Mouse (Mus musculus) forelimb bud, embryonic 11.5 days (tissue): ENCODE results near the gene Ola1.

Source experiments
- DNase-seq: peaks from one replicate; pipeline ENCODE4 v3.0.0-alpha.2; 2012; ENCODE audit warnings: low read depth, low spot score

Gene Ola1

DNA sequence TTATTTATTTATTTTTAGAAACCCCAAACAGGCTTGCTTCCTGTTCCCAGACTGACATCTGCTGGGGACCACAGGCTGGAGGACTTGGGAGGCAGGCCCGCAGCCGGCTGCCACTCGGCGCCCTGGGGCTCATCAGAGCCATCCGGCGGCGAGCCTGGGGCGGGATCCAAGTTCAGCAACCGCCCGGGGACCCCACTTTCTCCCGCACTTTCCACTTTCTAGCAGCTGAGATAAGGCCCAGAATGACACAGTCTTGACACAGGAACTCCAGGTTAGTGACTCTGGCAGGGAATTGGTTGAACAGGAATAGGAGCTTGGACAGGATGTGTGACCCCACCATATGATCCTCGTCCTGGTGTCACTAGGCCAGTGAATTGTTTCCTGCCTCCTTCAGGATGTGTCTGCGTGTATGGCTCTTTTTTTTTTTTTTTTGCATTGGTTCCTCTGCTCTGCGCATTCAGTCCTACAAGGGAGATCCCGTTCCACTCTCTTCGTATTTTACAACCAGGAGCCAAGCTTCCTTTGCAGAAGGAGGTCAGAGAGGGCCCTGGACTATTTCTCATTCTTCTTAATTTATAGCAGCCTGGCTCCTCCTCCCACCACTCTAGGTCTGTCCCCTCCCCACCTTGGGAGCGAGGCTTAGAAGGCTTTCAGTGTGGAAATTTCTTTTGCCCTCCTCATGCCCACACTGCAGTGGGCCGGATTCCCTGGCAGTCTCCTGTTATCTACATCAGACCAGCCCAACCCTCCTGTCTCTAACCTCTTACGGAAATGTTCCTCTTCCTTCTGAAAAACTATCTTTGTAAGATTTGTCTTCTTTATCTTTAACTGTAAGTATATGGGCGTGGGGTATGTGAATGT lies 152.2 kb downstream of the Ola1 start:
- no peak for DNase-seq

GRCm38 (mm10) chr2:73063911-73064619 lies 154.7 kb downstream of the Ola1 start:
- no peak for DNase-seq

GRCm38 (mm10) chr2:73060259-73060585 lies 158.5 kb downstream of the Ola1 start:
- no peak for DNase-seq

GRCm38 (mm10) chr2:73059550-73060258 lies 159.0 kb downstream of the Ola1 start:
- DNase-seq = no peak

GRCm38 (mm10) chr2:73058344-73058743 lies 160.4 kb downstream of the Ola1 start:
- DNase-seq = no peak

- no peak for DNase-seq
Measured at GRCm38 (mm10) chr2:73057589-73057988, 161.1 kb downstream of the Ola1 start.

- no peak for DNase-seq
Measured at GRCm38 (mm10) chr2:73056090-73056956, 162.4 kb downstream of the Ola1 start.

DNA sequence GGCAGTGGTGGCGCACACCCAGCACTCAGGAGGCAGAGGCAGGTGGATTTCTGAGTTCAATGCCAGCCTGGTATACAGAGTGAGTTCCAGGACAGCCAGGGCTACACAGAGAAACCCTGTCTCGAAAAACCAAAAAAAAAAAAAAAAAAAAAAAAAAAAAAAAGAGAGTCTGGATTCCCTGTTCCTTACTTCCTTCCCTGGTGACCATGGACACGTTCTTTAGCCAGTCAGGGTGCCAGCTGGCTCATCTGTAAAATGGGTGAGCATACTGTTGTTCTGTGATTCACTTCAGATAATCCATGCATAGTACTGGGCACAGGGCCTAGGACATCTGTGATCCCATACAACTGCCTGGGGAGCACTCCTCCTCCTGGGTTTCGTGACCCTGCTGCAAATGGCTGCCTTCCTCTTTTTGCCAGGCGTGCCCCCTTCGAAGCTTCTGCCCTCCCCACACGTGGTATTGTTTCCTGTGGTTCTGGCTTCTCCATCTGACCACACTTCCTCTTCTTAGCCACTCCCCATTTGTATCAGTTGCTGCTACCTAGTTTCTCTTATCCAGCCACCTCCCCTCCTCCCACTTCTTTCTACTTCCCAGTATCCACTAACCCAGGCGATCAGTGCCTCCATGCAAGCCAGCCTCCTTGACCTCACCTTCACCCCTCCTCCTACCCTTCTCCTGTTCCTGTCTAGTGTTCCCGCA lies 164.8 kb downstream of the Ola1 start:
- DNase-seq = no peak

GRCm38 (mm10) chr2:73050401-73050800 lies 168.3 kb downstream of the Ola1 start:
- DNase-seq = no peak

GRCm38 (mm10) chr2:73049977-73050376 lies 168.7 kb downstream of the Ola1 start:
- DNase-seq = no peak

- DNase-seq = no peak
Measured at GRCm38 (mm10) chr2:73049001-73049684, 169.6 kb downstream of the Ola1 start.

- DNase-seq = peak; percentile 76
Measured at GRCm38 (mm10) chr2:73047061-73047741, 171.5 kb downstream of the Ola1 start.

DNA sequence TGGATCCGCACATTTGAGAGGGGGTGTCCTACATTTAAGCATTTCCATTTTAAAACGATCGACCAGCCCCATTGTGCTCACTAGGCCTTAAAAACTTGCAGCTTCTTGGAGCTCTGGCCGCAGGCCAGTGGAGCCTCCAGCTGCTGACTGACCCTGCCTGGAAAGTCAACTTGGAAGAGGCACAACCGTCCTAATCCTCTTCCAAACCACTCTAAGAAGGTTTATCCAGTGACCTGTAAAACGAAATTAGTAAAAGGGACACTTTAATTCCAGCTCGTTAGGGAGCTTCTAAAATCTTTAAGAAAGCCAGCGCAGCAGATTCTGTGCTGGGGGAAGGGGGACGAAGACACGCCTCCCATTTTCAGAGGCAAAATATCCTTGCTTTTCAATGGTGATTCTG lies 172.1 kb downstream of the Ola1 start:
- no peak for DNase-seq

DNA sequence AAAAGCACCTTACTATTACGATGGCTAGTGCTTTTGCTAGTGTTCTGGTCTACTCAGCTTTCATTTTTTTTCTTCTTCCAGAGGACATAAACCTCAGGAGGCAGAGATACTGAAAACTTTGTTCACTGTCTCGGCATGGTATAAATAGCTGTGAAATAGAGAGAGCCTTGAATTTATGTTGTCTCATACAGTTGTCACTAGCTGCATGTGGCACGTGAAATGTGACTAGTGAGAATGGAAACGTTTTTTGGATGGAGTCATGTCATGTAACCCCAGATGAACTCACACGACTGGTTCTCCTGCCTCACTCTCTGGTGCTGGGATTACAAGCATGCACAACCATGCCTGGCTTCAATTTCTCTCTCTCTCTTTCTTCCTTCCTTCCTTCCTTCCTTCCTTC lies 173.2 kb downstream of the Ola1 start:
- DNase-seq = no peak
